Mouse (Mus musculus) monocyte, adult 2 months (primary cell): ENCODE data around the gene Nudt22.
A peak's percentile ranks its signal among the peaks of the same experiment; 100 is the strongest.

Experiments used
- DNase-seq, 2 experiments: peaks; one replicate each; pipeline ENCODE4 v3.0.0; 2022; ENCODE audit warnings: low spot score in 2 of 2, low read depth in 1 of 2

The Nudt22 gene

DNA sequence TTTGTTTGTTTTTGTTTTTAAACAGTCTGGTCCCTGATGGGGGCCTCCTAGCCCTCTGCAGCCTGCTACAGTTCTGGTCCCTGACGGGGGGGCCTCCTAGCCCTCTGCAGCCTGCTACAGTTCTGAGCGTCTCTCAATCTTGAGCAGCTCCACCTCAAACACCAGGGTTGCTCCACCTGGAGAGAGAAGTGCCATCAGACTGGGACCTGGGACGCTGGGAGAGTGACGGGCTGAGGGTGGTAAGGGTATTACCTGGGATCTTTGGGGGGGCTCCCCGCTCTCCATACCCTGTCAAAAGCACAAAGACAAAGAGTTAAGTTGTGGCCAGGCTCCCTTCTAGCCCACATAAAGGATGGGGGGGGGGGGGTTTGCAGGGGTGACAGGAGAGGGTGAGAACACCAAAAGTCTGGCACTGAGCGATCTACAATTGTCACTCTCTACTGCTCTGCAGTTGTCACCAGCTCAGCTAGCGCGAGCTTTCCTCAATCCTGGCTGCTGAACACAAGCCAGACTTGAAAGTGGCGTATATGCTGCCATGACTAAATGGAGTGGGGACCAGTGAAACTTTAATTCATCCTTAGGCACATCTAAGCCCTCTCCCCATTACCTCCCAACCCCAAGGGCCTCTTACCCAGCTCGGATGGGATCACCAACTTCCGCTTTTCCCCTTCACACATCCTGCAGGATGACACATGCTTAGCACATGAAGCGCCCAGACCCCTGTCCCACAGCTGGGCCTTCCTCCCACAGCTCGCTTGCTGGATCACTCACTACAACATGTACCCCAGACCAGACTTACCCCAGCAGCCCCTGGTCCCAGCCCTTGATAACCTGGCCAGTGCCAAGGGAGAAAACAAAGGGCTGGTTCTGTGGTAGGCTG is 17.9 kb downstream of the Nudt22 start:
- DNase-seq = no peak

DNA sequence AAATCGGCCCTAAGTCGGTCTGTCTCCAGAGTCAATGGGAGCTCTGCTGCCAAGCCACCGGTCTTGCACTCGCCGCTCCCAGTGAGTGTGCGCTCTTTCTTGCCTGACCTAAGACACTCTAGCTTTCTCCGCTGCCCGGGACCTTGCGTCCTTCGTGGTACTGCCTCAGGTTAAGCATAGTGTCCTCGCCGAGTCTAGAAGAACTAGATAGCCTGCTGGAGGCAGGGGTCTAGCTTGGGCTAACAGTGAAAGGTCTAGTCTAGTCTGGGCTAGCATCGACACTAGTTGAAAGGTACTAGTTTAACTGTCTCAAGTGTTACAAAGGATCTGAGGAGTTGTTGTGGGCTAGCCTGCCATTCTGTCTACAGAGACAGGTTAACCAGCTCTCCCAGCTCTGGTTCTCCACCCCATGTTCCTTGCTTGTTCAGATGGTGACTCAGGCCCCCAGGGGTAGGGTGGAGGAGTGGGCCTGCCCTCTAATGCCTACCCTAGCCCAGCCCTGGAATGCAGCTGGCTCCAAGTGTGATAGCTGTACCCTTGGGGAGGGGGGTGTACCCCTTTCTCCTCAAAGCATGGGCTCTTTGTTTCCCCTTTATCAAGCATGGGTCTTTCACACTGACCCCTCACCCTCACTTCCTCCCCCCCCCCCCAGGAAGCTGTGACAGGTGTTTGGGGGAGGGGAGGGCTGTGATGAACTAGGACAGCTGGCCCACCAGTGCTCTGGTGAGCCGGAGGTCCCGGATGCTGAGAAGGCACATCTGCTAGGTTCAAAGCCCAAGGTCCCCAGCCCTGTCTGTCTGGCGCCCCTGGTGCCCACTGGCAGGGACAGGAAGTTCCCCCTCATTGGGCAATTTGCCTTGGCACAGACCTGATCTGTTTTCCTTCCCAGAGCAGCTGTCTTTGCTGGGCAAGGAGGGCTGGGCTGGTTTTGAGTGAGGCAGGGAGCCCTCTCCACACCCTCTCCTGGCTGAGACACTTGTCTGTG is 20.1 kb downstream of the Nudt22 start, which contains the start of gene Plcb3:
Gene Plcb3, minus strand, starts transcription at position 934 of the 985 bp plus-strand sequence.
- DNase-seq = no peak

DNA sequence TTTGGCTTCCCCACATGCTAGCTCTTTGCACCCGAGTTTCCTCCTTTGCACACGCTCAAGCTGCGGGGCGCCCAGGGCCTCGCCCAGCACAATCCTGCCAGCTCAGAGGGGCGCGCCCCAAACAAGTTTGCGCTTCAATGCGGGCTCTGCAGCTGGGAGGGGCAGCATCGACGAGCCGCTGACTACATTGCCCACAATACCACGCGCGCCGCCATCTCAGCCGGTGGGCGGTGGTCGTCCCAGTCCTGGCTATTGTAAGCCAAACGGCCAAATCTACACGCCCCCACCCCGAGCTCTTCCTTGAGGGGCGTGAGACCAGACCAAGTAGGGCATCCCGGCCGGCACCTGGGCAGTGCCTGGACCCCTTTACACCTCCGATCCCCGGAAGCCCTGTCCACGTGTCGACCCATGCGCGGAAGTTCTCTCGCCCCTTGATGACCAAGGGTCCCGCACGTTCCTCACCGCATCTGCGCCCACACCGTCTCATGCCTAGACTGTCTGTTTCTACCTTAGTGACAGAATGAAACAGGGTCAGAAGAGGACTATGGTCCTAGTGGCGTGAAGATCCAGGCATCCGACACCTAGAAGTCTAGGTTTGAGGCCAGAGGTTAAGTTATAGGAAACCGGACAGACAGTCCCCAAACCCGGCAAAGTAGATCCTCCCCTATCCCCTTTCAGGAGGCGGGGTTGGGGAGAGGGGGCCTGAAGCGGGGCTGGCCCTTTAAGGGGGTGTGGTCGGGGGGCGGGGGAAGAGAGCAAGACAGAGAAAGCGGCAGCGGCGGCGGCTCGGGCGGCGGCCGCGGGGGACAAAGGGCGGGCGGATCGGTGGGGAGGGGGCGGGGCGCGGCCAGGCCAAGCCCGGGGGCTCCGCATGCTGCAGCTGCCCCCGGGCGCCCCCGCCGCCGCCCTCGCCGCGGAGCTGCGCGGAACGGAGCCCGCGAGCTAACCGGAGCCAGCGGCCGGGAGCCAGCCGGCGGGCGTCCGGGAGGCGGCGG is 21.4 kb downstream of the Nudt22 start, which contains the start of gene Ppp1r14b:
Gene Ppp1r14b, plus strand, starts transcription at position 758 of the 995 bp plus-strand sequence.
- no peak for DNase-seq

DNA sequence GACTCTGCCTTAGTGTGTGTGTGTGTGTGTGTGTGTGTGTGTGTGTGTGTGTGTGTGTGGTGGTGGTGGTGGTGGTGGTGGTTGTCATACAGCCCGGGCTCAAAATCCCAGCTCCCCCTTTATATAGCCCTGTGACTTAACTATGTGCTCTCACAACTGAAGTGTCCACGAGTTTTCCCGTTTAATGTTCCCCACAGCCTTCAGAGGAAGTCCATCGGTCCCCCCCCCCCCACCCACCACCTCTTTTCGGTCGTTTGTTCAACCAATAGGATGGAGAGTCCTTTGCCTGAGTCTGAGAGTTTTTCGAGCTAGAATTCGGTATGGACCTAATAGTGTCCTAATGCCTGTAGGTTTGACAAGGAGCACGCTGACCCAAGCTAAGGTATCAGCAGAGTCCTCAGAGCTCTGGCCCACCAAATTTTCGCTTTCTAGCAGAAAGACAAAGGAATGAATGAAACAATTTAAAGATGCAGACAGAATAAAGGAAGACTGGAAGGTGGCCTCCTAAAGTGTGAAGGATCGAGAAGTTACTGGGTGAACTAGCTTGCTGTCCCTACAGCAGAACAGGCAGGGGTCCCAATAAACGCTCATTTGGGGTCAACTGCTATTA is 22.2 kb downstream of the Nudt22 start:
- no peak for DNase-seq

DNA sequence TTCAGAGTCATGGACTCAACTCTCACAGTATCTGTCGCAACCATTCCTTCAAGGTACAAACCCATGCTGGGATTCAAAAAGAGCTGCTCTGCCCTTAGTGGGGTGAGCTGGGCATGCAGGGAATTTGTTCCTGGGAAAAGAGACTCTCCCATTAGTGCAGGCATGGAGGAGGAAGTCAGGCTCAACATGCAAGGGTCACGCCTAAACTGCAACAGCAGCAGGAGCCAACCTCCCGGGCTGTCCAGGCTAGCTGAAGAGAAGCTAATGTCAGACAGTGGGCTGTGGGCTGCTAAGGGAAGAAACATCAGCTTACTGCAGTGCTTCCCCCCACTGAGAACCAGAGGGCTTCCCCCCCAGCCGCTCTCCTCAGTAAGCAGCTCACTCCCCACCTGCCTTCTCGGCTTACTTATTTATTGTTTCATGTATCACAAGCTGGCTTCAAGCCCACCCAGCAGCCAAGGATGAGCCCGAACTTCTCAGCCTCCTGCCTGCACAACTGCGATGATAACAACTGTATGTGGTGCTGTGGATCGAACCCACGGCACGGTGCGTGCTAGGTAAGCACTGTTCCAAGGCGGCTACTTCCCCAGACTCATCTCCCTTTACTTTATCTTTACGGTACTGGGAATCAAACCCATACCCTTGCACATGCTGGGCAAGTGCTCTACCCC is 23.5 kb downstream of the Nudt22 start:
- DNase-seq = no peak

DNA sequence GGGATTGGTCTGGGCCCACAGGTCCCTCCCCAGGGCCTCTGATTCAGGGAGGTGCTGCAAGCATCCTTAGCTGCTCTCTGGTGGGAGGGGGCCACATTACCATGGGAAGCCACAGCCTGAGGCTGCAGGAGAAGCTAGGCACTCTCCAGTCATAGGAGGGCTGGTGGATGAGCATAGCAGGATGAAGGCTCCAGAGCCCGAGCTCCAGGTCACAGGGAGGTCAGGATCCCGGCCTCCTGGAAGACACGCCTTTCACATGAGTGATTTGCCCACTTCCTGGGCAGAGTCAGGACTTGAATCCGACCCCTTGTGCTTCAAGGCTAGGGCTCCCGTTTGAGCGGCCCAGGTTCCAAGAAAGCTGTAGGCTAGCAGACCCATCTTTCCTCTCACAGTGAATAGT is 24.3 kb downstream of the Nudt22 start:
- DNase-seq = no peak

DNA sequence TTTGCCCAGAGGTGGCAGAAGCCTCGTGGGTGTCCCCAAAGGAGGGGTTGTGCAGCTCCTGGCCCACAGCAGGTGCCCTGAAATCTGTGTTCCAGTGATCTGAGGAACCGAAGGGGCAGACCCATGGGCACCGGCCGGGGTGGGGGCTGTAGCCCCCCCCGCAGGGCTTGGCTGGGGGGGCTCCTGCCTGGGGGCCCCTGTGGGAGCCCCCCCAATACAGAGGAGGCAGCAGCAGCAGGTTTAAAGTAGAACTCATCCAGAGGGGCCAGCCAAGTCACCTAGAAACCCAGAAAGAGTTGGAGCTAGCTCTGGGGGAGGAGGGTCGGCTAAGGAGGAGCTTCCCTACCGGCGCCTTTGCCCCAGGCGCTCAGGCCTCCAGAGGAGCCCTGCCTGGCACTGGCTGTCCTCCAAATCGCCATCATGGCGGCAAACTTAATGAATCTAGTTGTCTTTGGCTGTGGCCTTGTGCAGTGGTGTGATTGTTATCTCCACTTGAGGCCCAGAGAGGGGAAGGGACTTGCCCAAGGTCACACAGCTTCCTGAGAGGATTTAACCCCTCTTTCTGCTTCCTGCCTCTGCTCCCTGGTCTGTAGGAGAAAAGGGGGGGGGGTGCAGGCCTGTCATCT is 25.3 kb downstream of the Nudt22 start:
- no peak for DNase-seq

DNA sequence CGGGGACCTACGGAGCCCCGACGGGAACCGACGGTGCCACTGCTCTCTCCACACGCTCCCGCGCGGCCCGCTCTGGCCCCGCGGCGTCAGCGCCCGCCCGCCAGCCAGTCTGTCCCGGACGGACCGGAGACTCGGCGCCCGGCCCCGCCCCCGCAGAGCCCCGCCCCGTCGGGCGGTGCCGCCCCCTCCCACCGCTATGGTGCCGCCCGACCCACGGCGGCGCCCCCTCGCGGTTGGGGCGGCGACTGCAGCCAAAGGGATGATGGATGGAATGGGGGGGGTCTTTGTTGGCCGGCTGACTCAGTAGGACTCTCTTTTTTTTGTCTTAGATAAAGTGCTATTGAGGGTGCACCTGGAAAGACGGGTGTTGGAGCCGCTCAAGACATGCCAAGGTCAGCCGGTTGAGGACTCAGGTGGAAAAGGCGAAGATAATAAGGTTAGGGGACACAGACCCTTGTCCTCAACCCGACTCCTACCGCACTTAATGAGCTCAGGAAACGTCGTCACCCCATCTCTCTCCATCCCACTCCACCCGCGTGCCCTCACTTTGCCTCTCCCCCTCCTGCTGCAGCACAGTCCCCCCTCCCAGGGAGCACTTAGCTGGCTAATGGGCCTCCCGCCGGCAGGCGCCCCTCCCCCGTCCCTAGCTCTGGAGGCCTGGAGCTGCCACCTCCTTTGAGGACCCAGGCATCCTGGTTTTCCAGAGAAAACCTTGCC is 26.1 kb downstream of the Nudt22 start:
- peak in 1 of 2 experiments; percentile 57 for DNase-seq

DNA sequence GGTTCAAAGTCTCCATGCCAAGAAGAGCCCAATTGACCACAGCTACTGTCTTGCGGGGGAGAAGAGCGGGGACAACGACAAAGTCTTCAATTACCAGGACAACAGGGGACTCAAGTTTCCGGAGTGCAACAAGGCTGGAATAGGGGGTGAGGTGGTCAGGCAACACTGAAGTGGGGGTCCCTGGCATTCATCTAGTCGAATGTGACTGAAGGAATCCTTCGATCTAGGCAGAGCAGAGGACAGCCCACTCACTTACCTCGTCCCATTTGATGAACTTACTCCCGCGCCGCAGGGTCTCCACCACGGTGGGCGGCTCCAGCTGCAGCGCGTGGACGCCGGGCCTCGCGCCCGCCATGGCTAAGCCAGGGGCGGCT is 26.6 kb downstream of the Nudt22 start:
- no peak for DNase-seq

DNA sequence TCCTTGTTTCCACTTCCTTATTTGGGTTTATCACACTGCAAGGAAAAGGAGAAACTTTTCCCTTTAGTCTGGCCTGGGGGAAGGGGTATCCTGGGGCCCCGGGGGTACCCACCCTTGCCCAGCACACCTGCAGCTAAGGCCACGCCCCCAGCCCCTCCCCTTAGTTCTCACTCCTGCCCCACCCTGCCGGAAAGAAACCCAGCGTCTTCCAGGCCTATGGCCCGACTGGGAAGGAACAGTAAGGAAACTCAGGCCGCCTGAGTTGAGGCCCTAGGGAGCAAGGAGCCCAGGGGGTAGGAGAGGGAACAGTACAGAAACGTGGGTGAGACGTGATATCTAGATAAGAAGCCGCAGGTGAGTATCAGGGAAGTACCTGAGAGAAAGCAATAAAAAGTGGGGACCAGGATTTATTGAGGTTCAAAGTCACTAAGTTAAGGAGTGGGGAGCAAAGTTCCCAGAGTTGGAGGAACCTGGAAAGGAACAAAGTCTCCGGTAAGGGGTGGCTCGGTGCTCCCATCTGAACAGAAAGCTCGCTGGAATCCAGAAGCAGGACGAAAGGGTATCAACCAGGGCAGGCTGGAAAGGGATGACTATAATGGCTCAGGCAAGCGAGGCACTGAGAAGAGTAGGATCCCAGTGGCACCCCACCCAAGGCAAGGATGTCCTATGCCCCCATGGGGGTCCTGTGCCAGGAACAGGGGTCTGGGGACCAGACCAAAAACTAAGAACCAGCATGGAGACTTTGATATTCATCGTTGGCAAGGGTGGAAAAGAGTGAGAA is 27.2 kb downstream of the Nudt22 start:
- no peak for DNase-seq

DNA sequence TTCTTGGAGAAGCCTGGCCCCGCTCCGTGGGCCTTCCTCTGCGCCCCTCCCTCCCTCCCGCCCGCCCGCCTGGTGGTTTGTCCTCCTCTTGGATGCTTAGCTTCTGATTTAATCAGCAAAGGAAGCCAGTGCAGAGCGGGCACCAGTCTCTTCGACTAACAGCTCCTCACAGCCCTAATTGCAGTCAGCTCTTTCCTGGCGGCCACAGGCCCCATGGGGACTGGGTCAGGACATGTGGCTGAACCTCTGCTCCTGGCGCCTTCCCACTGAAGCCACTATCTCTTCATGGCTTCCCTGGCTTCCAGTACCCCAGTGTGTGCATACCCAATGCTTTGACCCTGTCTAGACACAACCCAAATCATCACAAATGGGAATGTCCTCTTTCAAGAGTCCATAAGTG is 39.5 kb downstream of the Nudt22 start:
- DNase-seq = no peak

DNA sequence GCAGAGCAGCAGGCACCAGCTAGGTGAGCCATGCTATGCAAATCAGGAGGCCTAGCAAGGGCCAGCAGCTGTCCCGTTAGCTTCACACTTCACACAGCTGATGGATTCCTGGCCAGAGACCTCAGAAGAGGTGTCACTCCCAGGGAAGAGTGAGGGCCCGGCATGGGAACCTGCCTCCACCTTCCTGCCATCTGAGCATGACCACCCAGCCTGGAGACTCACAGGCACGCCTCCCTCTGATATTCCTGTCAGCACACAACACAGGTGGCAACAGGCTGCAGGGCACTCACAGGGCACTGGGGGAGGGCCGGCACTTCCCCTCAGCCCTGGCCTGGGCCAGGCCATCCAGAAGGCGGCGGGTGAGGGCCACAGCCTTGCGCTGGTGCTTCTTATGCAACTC is 40.5 kb downstream of the Nudt22 start:
- no peak for DNase-seq

DNA sequence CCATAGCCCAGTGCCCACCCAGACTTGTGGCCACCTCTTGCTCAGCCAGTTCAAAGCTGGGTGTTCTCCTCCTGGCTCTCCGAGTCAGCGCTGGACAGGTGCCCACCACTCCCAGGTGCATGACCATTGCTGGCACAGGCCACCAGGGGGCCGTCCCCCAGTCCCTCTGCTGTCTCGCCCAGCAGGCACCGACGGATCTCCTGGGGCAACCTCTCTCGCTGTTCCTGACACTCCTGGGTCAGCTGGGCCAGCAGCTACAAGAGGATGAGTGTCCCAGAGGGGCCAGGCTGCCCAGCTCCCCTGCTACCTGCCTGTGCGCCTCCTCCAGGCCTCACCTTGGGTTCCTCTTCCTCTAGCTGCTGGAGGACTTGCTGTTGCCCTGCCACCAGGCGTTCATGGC is 41.9 kb downstream of the Nudt22 start:
- DNase-seq = no peak

DNA sequence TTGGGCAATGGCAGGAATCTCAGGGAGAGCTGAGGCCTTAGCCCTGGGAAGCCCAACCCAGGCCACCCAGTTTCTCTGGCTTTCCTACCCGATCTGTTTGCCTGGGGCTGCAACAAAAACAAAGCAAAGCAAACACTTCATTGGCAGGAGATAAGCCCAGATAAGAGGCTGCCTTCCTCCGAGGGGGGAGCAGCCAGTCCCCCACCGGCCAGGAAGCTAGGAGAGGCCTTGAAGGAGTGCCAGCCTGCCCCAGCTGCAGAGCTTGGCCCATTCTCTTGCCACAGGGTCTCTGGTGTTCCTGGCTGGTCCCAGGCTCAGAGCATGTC is 43.2 kb downstream of the Nudt22 start:
- DNase-seq = no peak

DNA sequence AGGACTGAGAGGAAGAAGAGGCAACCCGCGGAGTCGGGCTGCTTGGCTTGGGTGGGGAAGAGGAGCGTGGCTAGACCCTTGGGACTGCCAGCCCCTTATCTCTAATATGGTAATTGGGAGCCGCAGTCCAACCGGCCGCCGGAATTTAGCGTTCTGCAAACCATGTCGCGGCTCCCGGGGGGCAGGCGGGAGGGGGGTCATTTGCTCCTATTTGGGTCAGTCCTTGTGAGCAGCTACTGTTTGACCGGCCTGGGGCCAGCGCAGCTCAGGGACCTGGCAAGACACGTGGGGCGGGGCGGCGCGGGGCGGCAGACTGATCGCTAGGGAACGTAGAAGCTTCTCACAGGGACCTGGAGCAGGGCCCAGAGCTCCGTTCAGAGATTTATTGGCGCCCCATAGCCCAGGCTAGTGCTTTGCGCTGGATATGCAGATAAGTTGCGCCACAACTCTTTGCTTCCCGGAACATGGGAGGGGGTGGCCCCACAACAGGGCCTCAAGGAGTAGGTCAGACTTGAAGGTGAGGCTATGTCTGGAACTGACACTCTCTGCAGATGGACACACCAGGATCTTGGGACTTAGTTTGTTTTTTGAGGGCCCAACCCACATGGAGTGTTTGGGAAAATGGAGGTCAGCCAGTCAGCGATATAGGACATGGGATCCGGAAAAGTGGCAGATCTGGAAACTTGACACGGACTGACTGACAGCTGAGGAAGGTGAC is 43.8 kb downstream of the Nudt22 start:
- DNase-seq = no peak

DNA sequence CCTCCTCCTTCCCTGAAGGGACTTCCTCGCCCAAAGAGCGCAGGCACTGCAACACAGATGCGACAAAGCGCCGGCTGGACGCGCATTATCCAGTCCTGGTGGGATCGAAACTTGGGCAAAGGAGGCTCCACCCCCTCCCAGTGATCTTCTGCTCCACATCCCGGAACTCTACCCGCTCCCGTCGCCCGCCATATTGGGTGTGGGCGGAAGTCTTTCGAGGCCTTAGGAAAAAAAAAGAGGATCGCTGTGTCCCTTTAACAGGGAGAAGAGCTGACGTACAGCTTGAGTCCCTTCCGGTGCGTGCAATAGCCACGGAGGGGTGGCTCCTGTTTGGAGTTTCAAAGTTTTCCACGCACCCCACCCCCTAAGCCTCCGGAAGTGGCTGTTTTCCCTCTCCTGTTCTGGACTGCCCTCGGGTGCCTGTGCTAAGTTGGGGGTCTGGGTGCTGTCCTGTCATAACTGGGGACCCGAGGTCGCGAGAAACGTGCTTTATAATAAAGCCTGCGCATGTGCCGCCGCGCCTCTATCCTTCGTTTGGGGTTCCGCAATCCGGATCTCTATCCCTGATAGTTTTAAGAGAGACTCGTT is 44.4 kb downstream of the Nudt22 start:
- peak; percentile 75 to 77 for DNase-seq

DNA sequence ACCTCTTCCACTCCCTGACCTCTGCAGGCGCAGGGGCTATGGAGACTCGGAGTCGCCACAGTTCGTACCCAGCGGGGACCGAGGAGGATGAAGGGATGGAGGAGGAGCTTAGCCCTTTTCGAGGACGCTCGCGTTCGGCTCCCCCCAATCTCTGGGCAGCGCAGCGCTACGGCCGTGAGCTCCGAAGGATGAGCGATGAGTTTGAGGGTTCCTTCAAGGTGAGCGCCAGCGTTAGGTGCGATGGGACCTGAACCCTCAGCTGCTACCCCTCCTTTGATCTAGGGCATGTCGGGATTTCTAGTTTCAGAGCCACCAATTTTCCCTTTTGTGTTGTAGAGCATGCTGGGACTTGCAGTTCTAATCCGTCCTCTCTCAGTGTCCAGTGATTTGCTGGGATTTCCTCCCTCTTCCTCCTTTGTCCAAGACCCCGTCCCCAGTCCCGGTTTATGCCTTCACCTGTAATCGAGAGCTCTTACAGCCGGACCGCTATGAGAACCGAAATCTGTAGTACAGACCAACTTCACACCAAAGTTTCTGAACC is 45.2 kb downstream of the Nudt22 start:
- DNase-seq = no peak
